Mouse (Mus musculus): ENCODE results near the gene Noc4l. TPM values are rescaled to one million over a fixed set of nuclear protein-coding genes. Genes with fewer than 3 reads are reported as not detected.

Gene Noc4l
- total RNA-seq, 4 experiments from 2014 or later: 14.3 to 16.9 (median 15.0) TPM

GRCm38 (mm10) chr5:110609425-110609824 is 43.8 kb downstream of the Noc4l start:
- DNase-seq (ENCODE audit: low spot score in 2 of 2): no peak

DNA sequence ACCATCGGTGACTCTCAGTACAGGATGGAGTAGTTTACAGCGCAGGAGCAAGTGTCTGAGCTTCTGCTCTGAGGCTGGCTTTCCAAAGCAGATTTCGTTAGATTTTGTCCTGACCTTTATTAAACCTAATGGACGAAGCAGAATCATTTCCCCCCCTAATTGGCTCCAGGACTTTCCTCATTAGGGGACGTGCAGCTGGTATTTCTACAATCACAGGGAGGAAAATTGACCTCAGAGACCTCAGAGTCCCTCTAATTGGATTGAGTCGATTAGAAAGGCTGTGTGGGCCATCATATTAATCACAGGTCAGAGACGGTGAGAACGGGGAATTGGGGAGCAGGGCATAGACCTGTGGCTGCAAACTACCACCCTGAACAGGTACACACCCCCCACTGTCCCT is 44.3 kb downstream of the Noc4l start:
- no peak for DNase-seq (ENCODE audit: low spot score in 2 of 2)

- DNase-seq (ENCODE audit: low spot score in 2 of 2): no peak
These were observed 44.9 kb downstream of the Noc4l start for GRCm38 (mm10) chr5:110608336-110608735.

- no peak for DNase-seq (ENCODE audit: low spot score in 2 of 2)
These were observed 45.5 kb downstream of the Noc4l start for GRCm38 (mm10) chr5:110607767-110608166.

DNA sequence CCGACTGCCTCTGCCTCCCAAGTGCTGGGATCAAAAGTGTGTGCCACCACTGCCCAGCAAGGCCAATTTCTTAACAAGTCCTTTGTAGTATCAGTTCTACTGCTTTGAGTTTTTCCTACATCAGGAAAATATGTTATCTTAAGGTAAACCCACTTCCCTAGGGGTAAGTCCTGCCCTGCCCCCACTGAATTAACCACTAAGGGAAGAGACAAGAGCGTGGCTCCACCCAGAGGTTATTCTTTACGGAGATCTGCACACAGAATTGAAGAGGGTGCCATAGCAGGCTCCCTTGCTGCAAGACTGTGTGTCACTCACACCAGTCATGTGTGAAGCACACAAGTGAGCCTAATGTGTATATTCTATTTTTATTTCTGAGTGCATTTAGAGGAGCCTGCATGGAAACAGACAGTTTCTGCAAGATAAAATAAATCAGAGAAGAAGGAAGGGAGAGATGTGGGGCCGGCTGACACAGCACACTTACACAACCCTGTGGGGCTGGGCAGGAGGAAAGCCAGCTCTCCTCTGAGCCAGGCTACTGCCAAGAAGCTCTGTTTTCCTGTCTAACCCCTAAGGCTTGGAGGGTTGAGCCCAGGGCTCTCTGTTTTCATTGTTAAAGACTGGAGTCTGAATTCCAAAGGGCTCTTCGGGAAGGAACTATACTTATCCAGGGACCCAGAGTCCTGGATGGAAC is 47.5 kb downstream of the Noc4l start:
- no peak for DNase-seq (ENCODE audit: low spot score in 2 of 2)

GRCm38 (mm10) chr5:110604311-110604710 is 48.9 kb downstream of the Noc4l start:
- DNase-seq (ENCODE audit: low spot score in 2 of 2): no peak

DNA sequence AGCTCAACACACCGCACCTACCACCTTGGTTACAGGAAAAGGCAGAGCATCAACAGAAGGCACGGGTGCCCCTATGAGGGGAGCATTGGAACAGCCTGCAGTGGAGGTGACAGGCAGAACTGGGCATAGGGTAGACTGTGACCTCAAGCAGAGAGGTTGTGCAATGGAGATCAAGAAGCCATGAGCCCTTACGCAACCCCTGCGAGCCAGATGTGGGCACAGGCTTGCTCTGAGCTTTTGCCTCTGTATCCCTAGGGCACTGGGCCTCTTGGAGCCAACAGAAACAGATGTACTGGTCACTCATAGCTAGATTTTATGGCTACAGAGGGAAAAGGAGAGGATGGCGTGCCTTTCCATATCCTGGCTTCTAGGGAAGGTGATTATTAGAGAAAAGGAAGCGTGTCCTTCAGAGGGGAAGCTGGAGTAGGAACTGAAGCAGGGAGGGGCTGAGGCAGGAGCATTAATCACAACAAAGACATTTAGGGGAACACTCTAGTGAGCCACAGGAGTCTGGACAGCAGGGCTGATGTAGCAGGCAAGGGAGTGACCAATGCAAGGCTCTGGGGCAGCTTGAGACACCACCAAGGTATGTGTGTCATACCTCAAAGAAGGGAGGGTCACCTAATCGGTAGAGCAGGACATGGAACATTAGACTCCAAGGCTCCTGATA is 50.1 kb downstream of the Noc4l start:
- DNase-seq (ENCODE audit: low spot score in 2 of 2): no peak

Small RNAs within 50 kb of the gene (microRNA-seq; reads per million reads assigned to microRNA genes)
- not detected for gene Mir7026

Other genes starting within 250 kb of the Noc4l start
- gene Fbrsl1, start 204.9 kb downstream of the Noc4l start, total RNA-seq (2022): 10 to 100 TPM; 27.3 to 40.0 (median 33.9) TPM
- gene Galnt9, start 109.1 kb downstream of the Noc4l start, total RNA-seq (2022): not detected
- gene Ddx51, start within 50 bp of the Noc4l start, total RNA-seq (2022): 1 to 10 TPM; 5.7 to 9.7 (median 7.3) TPM
- gene Ep400, start 117.3 kb upstream of the Noc4l start, total RNA-seq (2022): 10 to 100 TPM; 18.9 to 23.7 (median 22.2) TPM
- 10 to 100 TPM; 11.5 to 14.0 (median 12.4) TPM for gene Pus1, start 127.2 kb upstream of the Noc4l start, total RNA-seq (2022)
- 10 to 100 TPM; 46.3 to 64.6 (median 55.0) TPM for gene Ulk1, start 156.7 kb upstream of the Noc4l start, total RNA-seq (2022)
- gene Hscb, start 186.4 kb upstream of the Noc4l start, total RNA-seq (2022): 10 to 100 TPM; 12.9 to 18.1 (median 16.1) TPM
- gene Chek2, start 186.6 kb upstream of the Noc4l start, total RNA-seq (2022): 1 to 10 TPM in 1 of 4 experiments, under 1 TPM in 3; 0.46 to 1.1 (median 0.68) TPM
- gene Ttc28, start 226.4 kb upstream of the Noc4l start, total RNA-seq (2022): 10 to 100 TPM; 14.9 to 18.9 (median 15.9) TPM

All from gastrocnemius, adult 8-10 months (tissue).